Mouse (Mus musculus) limb, embryonic 12.5 days (tissue): ENCODE results near the gene Ace. TPM values are rescaled to one million over a fixed set of nuclear protein-coding genes. Genes with fewer than 3 reads are reported as not detected.

Experiments used
- ATAC-seq: fragments of 200-750 bp; cut with Nextera tagmentation; 2 replicates; pipeline ENCODE4 v1.8.0; 2017; ENCODE audit warnings: low read depth, moderate TSS enrichment; ENCODE audit not compliant: insufficient number of reproducible peaks, insufficient read depth, low FRiP score, low TSS enrichment
- H3K27ac ChIP-seq: fragments of 300-500 bp; sonication (generic); 2 replicates; pipeline ENCODE4 v1.5.1; 2016; ENCODE audit warnings: mild to moderate bottlenecking, moderate library complexity
- H3K27me3 ChIP-seq: fragments of 300-500 bp; sonication (generic); 2 replicates; pipeline ENCODE4 v1.6.1; 2016; ENCODE audit warnings: mild to moderate bottlenecking, moderate library complexity
- H3K36me3 ChIP-seq: fragments of 300-500 bp; sonication (generic); 2 replicates; pipeline ENCODE4 v1.6.1; 2016; ENCODE audit warnings: mild to moderate bottlenecking, moderate library complexity
- H3K4me1 ChIP-seq: fragments of 300-500 bp; sonication (generic); replicated peaks from 2 replicates; pipeline ENCODE4 v1.6.1; 2016
- H3K4me2 ChIP-seq: fragments of 300-500 bp; sonication (generic); 2 replicates; pipeline ENCODE4 v1.6.1; 2016; ENCODE audit warnings: mild to moderate bottlenecking, moderate library complexity
- H3K4me3 ChIP-seq: fragments of 300-500 bp; sonication (generic); replicated peaks from 2 replicates; pipeline ENCODE4 v1.5.1; 2016; ENCODE audit warnings: mild to moderate bottlenecking
- H3K9ac ChIP-seq: fragments of 300-500 bp; sonication (generic); replicated peaks from 2 replicates; pipeline ENCODE4 v1.6.1; 2016; ENCODE audit warnings: mild to moderate bottlenecking, moderate library complexity
- H3K9me3 ChIP-seq: fragments of 300-500 bp; sonication (generic); 2 replicates; pipeline ENCODE4 v1.6.1; 2016; ENCODE audit warnings: mild to moderate bottlenecking, moderate library complexity
- WGBS: fragments of 180-500 bp; shearing (Covaris S2); methylation state at CpG from one replicate; pipeline ENCODE4 v1.1.7; 2016; 5-methylcytosine and 5-hydroxymethylcytosine counted together
- polyA plus RNA-seq: library from polyadenylated mRNA; unstranded; fragments of >200 nt; fragmentation: Nextera tagmentation; extraction: Ambion mirVana; gene quantifications from 2 replicates; pipeline ENCODE4 v1.2.1, GENCODE M21; 2016

Gene Ace
- 0.21 and 0.51 TPM in 2 replicates for polyA plus RNA-seq

DNA sequence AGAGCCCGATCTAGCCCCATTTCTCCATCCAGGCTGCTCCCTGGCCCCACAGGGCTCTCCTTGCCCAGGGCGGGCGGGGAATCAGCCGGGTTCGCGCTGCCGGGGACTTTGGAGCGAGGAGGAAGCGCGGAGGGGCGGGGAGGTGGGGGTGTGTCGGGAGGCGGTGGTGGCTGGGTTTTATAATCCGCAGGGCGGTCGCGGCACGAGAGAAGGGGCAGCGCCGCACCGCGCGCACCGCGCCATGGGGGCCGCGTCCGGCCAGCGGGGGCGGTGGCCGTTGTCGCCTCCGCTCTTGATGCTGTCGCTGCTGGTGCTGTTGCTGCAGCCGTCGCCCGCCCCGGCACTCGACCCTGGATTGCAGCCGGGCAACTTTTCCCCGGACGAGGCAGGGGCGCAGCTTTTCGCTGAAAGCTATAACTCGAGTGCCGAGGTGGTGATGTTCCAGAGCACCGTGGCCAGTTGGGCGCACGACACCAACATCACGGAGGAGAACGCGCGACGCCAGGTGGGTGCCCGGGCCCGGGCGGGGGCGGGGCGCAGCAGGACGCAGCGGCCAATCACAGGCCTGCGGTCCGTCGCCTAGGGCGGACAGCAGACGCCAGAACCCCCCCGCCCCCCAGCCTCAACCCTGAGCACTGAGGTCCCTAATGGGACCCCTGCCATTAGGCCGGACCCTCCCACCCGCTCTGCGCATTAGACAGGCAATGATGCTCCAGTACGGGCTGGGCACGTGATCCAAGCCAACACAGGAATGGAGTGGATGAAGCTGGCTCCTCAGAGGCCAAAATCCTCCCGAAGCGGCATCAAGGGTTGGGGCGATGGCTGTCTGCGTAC is at the start of gene Ace:
TSS of gene Ace (plus strand) at position 205 of the 834 bp plus-strand sequence.
- H3K36me3 ChIP-seq: no peaks in the 10 kb centered on the region
- H3K9ac ChIP-seq: peak within 1 kb of the TSS; percentile 65
- no peaks in the 10 kb centered on the region for H3K9me3 ChIP-seq
- peak within 1 kb of the TSS; percentile 93 for H3K4me2 ChIP-seq
- H3K27me3 ChIP-seq: peaks cover 69% of the 10 kb centered on the region
- under 1% methylated on average over 75 of the region's 76 CpGs for WGBS
- H3K4me1 ChIP-seq: peaks cover 10% of the 10 kb centered on the region
- H3K4me3 ChIP-seq: peak within 1 kb of the TSS; percentile 56
- ATAC-seq: peak; percentile 5; the same call in 1 of the 2 replicates
- no peak within 1 kb of the TSS for H3K27ac ChIP-seq

DNA sequence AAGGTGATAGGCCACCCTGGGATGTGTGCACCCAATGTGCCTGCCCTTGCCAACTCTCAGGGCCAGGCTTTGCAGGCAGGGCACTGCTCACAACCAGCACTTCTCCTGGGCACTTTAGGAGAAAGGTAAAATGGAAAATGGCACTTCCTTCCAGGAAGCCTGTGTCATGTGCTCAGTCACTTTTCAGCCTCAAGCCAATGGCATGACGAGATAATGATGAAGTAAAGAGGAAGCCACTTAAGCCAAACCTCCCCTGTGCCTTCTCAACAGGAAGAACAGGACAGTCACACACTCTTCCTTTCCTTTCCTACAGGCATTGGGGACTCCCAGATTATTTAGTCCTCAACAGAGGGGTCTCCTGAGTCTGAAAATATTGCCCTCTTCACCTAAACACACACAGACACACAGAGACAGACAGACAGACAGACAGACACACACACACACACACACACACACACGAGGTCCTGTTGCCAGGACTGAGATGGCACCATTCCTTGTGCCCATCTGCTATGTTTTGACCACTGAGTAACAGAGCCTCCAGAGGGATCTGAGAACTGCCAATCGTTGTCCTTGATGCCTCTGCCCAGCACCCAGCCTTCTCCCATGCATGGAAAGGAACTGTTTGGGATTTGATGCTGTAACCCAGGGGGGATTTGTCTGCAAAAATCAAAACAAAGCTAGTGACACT is 47.5 kb upstream of the Ace start:
- H3K27ac ChIP-seq: no peak overlapping the region
- H3K4me1 ChIP-seq: no peaks in the 10 kb centered on the region
- no peaks in the 10 kb centered on the region for H3K27me3 ChIP-seq
- no peaks in the 10 kb centered on the region for H3K9me3 ChIP-seq
- no peak for ATAC-seq
- H3K9ac ChIP-seq: no peak overlapping the region; the same call in 1 of the 2 replicates
- H3K36me3 ChIP-seq: peaks cover 34% of the 10 kb centered on the region
- no peak overlapping the region for H3K4me2 ChIP-seq
- H3K4me3 ChIP-seq: no peak overlapping the region
- 81% methylated on average over 3 of the region's 3 CpGs for WGBS

DNA sequence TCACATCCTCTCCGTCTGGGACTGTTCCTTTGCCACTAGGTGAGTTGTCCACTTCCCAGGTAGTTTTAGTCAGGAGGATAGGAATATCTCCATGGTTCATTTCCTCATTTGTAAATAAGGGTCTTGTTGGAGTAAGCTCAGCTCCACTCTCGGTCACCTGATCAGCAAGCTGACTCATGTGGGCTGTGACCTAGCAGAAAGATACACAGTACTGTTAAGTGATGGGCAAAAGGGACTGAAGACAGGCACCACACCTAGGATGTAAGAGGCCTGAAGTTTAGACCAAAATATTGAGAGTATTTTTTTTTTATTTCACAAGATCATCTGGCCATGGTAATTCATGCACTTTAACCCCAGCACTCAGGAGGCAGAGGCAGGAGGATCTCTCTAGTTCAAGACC is 46.9 kb upstream of the Ace start:
- no peak overlapping the region for H3K4me3 ChIP-seq
- H3K36me3 ChIP-seq: peaks cover 34% of the 10 kb centered on the region
- 90% methylated on average over 2 of the region's 2 CpGs for WGBS
- no peak overlapping the region for H3K4me2 ChIP-seq
- no peak for ATAC-seq
- H3K27ac ChIP-seq: no peak overlapping the region
- H3K9ac ChIP-seq: no peak overlapping the region; the same call in 1 of the 2 replicates
- H3K4me1 ChIP-seq: no peaks in the 10 kb centered on the region
- H3K9me3 ChIP-seq: no peaks in the 10 kb centered on the region
- H3K27me3 ChIP-seq: no peaks in the 10 kb centered on the region

GRCm38 (mm10) chr11:105921275-105921674 is 46.5 kb upstream of the Ace start:
- ATAC-seq: no peak
- H3K9me3 ChIP-seq: no peaks in the 10 kb centered on the region
- H3K4me1 ChIP-seq: no peaks in the 10 kb centered on the region
- H3K4me2 ChIP-seq: no peak overlapping the region
- WGBS: 91% methylated on average over 5 of the region's 5 CpGs
- no peak overlapping the region for H3K9ac ChIP-seq
- H3K27ac ChIP-seq: no peak overlapping the region
- H3K36me3 ChIP-seq: peaks cover 34% of the 10 kb centered on the region
- H3K27me3 ChIP-seq: no peaks in the 10 kb centered on the region
- H3K4me3 ChIP-seq: no peak overlapping the region

- H3K9ac ChIP-seq: no peak overlapping the region
- H3K4me2 ChIP-seq: no peak overlapping the region
- H3K9me3 ChIP-seq: no peaks in the 10 kb centered on the region
- H3K36me3 ChIP-seq: peaks cover 31% of the 10 kb centered on the region
- H3K4me1 ChIP-seq: peaks cover 5% of the 10 kb centered on the region; the same call in 1 of the 2 replicates
- no peak overlapping the region for H3K4me3 ChIP-seq
- no peak overlapping the region for H3K27ac ChIP-seq
- ATAC-seq: no peak
- no peaks in the 10 kb centered on the region for H3K27me3 ChIP-seq
- 90% methylated on average over 20 of the region's 20 CpGs for WGBS
Observed at GRCm38 (mm10) chr11:105922769-105923663, 44.7 kb upstream of the Ace start.

DNA sequence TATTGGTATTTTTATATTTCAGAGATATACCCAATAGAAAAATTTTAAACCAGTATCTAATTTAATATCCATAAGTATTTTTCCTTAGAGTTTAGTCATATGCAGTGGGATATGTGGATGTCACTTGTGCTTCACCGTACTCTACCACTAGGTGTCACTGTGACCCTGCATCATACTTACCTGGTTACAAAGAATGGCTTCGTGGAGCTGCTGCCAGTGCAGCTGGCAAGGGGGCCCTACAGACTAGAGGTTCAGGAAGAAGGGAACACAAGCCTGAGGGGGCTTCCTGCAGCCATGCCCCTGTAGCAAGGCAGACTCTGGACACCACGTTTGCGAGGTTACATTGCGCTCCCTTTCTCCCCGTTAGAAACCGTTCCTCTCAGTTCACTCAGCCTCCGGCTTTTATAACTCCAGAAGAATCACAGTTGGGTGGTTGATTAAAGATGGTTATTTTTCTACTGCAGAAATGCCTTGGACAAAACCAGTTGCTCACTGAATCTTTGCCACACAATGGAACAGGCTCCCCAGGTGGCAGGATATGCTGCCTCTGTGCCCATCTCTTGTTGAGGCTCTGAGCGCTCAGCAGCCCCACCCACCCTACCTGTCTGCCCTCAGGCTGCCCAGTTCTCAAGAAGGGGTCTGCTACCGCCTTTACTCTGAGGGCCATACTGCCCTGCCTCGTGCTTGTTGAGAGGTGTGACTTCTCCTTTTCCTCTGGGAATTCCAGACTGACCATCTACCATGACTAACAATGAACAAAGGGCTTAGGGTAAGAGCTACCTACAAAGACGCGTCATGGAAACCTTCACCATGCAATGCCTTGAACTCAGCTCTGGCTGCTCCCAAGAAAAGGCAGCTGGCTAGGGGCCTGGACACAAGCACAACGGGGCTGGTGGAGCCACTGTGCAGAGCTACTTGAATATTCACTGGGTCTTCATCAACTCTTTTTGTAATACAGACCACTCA is 40.4 kb upstream of the Ace start:
- no peaks in the 10 kb centered on the region for H3K27me3 ChIP-seq
- no peak overlapping the region for H3K4me2 ChIP-seq
- no peak overlapping the region for H3K9ac ChIP-seq
- H3K27ac ChIP-seq: no peak overlapping the region
- no peaks in the 10 kb centered on the region for H3K9me3 ChIP-seq
- no peak overlapping the region for H3K4me3 ChIP-seq
- H3K4me1 ChIP-seq: peaks cover 5% of the 10 kb centered on the region; the same call in 1 of the 2 replicates
- H3K36me3 ChIP-seq: peaks cover 10% of the 10 kb centered on the region; the same call in 1 of the 2 replicates
- 0 out of 2 replicates have a peak, but pooled peaks have one; percentile 10 for ATAC-seq
- 56% methylated on average over 14 of the region's 14 CpGs for WGBS

DNA sequence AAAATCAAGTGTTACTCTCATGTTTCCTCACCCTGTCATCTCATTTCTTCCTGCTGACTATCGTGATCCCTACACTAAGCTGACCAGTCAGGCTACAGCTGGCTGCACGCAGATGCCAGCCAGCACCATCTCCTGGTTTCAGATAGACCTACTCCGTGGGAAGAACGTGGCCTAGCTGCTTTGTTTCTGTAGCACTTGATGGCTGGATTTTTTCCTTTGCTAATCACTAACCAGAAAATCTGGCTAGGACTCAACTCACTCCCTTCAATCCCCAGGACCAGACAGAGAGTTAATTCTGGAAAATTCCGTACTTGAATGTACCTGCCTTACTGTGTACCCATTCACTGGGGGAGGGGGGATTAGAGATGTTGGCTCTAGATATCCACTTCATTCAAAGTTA is 39.6 kb upstream of the Ace start:
- H3K9ac ChIP-seq: no peak overlapping the region
- WGBS: 78% methylated on average over 5 of the region's 5 CpGs
- H3K4me1 ChIP-seq: peaks cover 5% of the 10 kb centered on the region; the same call in 1 of the 2 replicates
- no peak overlapping the region for H3K27ac ChIP-seq
- no peak for ATAC-seq
- no peaks in the 10 kb centered on the region for H3K9me3 ChIP-seq
- H3K4me2 ChIP-seq: no peak overlapping the region
- no peak overlapping the region for H3K4me3 ChIP-seq
- H3K27me3 ChIP-seq: no peaks in the 10 kb centered on the region
- peaks cover 2% of the 10 kb centered on the region; the same call in 1 of the 2 replicates for H3K36me3 ChIP-seq

DNA sequence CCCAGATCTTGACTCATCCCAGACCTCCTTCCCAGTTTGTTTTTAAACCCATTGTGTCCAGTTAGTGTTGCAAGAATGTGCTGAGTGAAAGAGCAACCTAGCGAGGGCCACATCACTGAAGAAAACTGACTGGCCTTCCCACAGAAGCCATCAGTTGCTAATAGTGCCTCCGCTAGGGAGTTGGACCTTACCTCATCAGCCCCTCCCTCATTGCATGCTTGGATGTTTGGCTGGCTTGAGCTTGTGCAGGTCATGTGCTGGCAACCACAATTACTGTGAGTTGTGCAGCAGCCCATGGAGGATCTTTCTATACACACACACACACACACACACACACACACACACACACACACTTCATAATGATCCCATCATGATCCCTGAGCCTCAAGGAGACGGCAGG is 36.4 kb upstream of the Ace start:
- Histone ChIP-seq H3K27ac (no peak overlapping the region), H3K36me3 (no peaks in the 10 kb centered on the region), H3K4me3 (no peak overlapping the region), H3K9ac (no peak overlapping the region), H3K9me3 (no peaks in the 10 kb centered on the region), H3K27me3 (no peaks in the 10 kb centered on the region), H3K4me1 (peaks cover 5% of the 10 kb centered on the region; the same call in 1 of the 2 replicates), H3K4me2 (no peak overlapping the region)
- ATAC-seq: no peak
- WGBS: 83% methylated on average over 3 of the region's 3 CpGs

- no peak for ATAC-seq
- 86% methylated on average over 8 of the region's 8 CpGs for WGBS
- H3K9me3 ChIP-seq: no peaks in the 10 kb centered on the region
- no peak overlapping the region for H3K4me2 ChIP-seq
- no peak overlapping the region for H3K27ac ChIP-seq
- no peak overlapping the region for H3K9ac ChIP-seq
- no peaks in the 10 kb centered on the region for H3K36me3 ChIP-seq
- no peaks in the 10 kb centered on the region for H3K4me1 ChIP-seq
- H3K27me3 ChIP-seq: no peaks in the 10 kb centered on the region
- no peak overlapping the region for H3K4me3 ChIP-seq
Observed at GRCm38 (mm10) chr11:105933746-105934145, 34.0 kb upstream of the Ace start.

DNA sequence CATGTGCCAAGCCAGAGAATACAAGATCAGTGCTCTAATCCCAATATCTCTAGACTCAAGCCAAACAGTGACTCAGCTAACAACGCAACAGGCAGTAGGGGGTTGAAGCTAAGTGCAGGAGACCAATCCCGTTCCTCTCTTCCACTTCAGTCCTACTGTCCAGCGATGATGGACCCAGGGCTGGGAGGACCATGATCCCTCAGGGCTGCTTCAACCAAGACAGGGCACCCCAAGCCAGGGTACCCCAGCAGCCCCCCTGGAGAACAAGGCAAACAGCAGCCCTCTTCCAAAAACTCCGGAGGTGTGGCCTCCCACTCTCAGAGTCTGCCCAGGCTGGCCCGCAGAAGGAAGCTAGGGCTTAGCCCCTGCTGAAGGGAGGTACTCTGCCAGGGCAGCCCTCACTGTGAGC is 33.4 kb upstream of the Ace start:
- H3K9ac ChIP-seq: 0 out of 2 replicates have a peak overlapping the region, but pooled peaks have one; percentile 18
- H3K36me3 ChIP-seq: no peaks in the 10 kb centered on the region
- no peak overlapping the region for H3K27ac ChIP-seq
- H3K4me2 ChIP-seq: no peak overlapping the region
- H3K4me1 ChIP-seq: no peaks in the 10 kb centered on the region
- ATAC-seq: no peak
- H3K4me3 ChIP-seq: no peak overlapping the region
- H3K9me3 ChIP-seq: no peaks in the 10 kb centered on the region
- 76% methylated on average over 5 of the region's 5 CpGs for WGBS
- H3K27me3 ChIP-seq: no peaks in the 10 kb centered on the region
